Mouse (Mus musculus): ENCODE measurements around the gene Mgat5b. TPM values are rescaled to one million over a fixed set of nuclear protein-coding genes. Genes with fewer than 3 reads are reported as not detected.

Gene Mgat5b
- polyA plus RNA-seq, 1 experiment from 2014 or later, result 0.24 TPM

- Histone ChIP-seq H3K9me3 (replicated peaks; ENCODE audit: low read length) (no peaks in the 10 kb centered on the region), H3K27me3 (ENCODE audit: insufficient read depth, low read length) (no peaks in the 10 kb centered on the region), H3K9ac (ENCODE audit: low read depth, low read length) (no peak overlapping the region), H3K27ac (no peak overlapping the region), H3K36me3 (ENCODE audit: insufficient read depth, low read length) (no peaks in the 10 kb centered on the region), H3K4me2 (ENCODE audit: low read length) (no peak overlapping the region), H3K4me1 (replicated peaks; ENCODE audit: insufficient read depth, low read length) (no peaks in the 10 kb centered on the region), H3K4me3 (replicated peaks; ENCODE audit: low read depth, low read length) (no peak overlapping the region)
- 69% methylated on average over 7 of the region's 7 CpGs for WGBS
- ATAC-seq (replicated peaks; ENCODE audit: low FRiP score, low read depth) (no peak), DNase-seq (ENCODE audit: low spot score) (no peak)
- TF ChIP-seq CTCF (IDR thresholded peaks at IDR 0.05; ENCODE audit: low read depth), result no peak
Observed at GRCm38 (mm10) chr11:116880839-116881238, 37.8 kb upstream of the Mgat5b start.

DNA sequence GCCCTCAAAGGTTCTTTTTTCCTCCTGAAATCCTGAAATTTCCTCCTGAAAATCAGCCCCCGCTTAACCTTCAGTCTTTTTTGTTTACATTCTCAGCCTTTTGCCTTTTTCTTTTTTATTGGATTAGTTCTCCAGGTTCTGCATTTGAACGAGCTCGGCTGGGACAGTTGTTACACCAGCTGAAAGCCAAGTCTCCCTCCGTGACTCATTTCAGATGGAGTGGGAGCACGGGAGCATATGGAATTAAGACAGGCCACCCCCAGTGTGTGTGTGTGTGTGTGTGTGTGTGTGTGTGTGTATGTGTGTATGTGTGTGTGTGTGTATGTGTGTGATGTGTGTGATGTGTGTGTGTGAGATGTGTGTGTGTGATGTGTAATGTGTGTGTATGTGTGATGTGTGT is 37.2 kb upstream of the Mgat5b start:
- Histone ChIP-seq H3K36me3 (ENCODE audit: insufficient read depth, low read length) (no peaks in the 10 kb centered on the region), H3K4me2 (ENCODE audit: low read length) (no peak overlapping the region), H3K27me3 (ENCODE audit: insufficient read depth, low read length) (no peaks in the 10 kb centered on the region), H3K9ac (ENCODE audit: low read depth, low read length) (no peak overlapping the region), H3K4me1 (replicated peaks; ENCODE audit: insufficient read depth, low read length) (no peaks in the 10 kb centered on the region), H3K9me3 (replicated peaks; ENCODE audit: low read length) (no peaks in the 10 kb centered on the region), H3K27ac (no peak overlapping the region), H3K4me3 (replicated peaks; ENCODE audit: low read depth, low read length) (no peak overlapping the region)
- no peak for TF ChIP-seq CTCF (IDR thresholded peaks at IDR 0.05; ENCODE audit: low read depth)
- 71% methylated on average over 5 of the region's 5 CpGs for WGBS
- ATAC-seq (replicated peaks; ENCODE audit: low FRiP score, low read depth) (no peak), DNase-seq (ENCODE audit: low spot score) (no peak)

GRCm38 (mm10) chr11:116882446-116882845 is 36.2 kb upstream of the Mgat5b start:
- no peaks in the 10 kb centered on the region for H3K9me3 ChIP-seq (replicated peaks; ENCODE audit: low read length)
- 83% methylated on average over 10 of the region's 10 CpGs for WGBS
- H3K4me3 ChIP-seq (replicated peaks; ENCODE audit: low read depth, low read length), result no peak overlapping the region
- no peak overlapping the region for H3K4me2 ChIP-seq (ENCODE audit: low read length)
- TF ChIP-seq CTCF (IDR thresholded peaks at IDR 0.05; ENCODE audit: low read depth), result no peak
- DNase-seq (ENCODE audit: low spot score) (no peak), ATAC-seq (replicated peaks; ENCODE audit: low FRiP score, low read depth) (no peak)
- no peaks in the 10 kb centered on the region for H3K4me1 ChIP-seq (replicated peaks; ENCODE audit: insufficient read depth, low read length)
- no peaks in the 10 kb centered on the region for H3K27me3 ChIP-seq (ENCODE audit: insufficient read depth, low read length)
- no peaks in the 10 kb centered on the region for H3K36me3 ChIP-seq (ENCODE audit: insufficient read depth, low read length)
- H3K27ac ChIP-seq, result no peak overlapping the region
- no peak overlapping the region for H3K9ac ChIP-seq (ENCODE audit: low read depth, low read length)

DNA sequence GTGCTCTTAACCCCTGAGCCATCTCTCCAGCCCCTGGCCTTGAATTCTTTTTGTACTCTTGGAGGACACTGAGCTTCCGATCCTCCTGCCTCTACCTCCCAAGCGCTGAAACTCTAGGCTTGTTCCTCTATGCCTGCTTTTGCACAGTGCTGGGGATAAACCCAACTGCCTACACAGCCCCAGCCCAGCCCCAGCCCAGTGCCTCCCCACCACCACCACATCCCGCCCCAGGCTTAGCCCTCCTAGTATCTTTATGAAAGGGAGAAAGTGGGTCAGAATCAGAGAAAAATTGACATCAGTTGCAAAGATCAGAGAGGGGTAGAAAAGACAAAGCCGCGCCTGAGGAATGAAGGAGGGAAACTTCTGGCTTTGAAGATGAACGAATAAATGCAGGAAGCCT is 34.6 kb upstream of the Mgat5b start:
- no peaks in the 10 kb centered on the region for H3K36me3 ChIP-seq (ENCODE audit: insufficient read depth, low read length)
- H3K27ac ChIP-seq, result no peak overlapping the region
- DNase-seq (ENCODE audit: low spot score), result no peak
- H3K9ac ChIP-seq (ENCODE audit: low read depth, low read length), result no peak overlapping the region
- no peaks in the 10 kb centered on the region for H3K27me3 ChIP-seq (ENCODE audit: insufficient read depth, low read length)
- no peak for ATAC-seq (replicated peaks; ENCODE audit: low FRiP score, low read depth)
- no peaks in the 10 kb centered on the region for H3K9me3 ChIP-seq (replicated peaks; ENCODE audit: low read length)
- H3K4me3 ChIP-seq (replicated peaks; ENCODE audit: low read depth, low read length), result no peak overlapping the region
- 92% methylated on average over 6 of the region's 6 CpGs for WGBS
- H3K4me1 ChIP-seq (replicated peaks; ENCODE audit: insufficient read depth, low read length), result no peaks in the 10 kb centered on the region
- TF ChIP-seq CTCF (IDR thresholded peaks at IDR 0.05; ENCODE audit: low read depth), result no peak
- no peak overlapping the region for H3K4me2 ChIP-seq (ENCODE audit: low read length)

DNA sequence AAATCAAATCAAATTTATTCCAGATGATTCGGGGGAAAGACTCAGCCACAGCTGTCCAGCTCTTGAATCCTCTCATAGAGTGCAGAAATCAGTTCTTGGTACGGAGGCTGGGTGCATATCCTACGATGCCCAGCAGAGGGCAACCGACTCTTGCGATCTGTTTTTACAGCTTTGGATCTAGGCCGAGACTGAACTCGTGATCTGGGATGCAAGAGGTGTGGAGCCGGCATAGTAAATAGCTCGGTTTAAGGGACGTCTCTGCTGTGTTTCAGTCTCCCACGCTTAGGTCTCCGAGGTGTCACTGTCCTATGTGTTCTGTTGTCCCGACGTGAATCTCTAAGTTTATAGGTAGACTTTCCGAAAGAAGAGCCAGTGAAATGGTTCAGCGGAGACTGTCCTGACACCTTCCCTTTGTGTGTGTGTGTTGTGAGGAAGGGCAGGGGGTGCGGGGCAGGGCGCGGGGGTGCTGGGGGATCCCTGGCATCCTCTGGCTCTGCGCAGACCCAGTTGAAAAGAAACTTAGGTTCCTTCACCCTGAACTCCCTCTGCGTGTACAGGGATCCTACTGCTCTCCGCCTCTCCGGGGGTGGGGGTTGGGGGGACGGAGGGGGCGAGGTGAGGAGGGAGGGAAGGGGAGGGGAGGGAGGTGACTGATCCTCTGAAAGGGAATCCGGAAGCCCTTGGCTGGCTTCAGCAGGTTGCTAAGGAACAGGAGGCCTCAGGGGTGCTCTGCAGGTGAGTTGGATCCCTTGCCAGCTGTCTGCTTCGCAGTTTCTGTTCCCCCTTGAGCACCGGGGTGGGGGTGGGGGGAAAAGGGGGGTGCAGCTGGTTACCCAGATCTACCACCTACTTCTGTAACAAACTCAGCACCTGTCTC is 33.1 kb upstream of the Mgat5b start:
- Histone ChIP-seq H3K4me1 (replicated peaks; ENCODE audit: insufficient read depth, low read length) (no peaks in the 10 kb centered on the region), H3K9ac (ENCODE audit: low read depth, low read length) (no peak overlapping the region), H3K4me3 (replicated peaks; ENCODE audit: low read depth, low read length) (peak overlapping the region; percentile 12), H3K9me3 (replicated peaks; ENCODE audit: low read length) (no peaks in the 10 kb centered on the region), H3K36me3 (ENCODE audit: insufficient read depth, low read length) (no peaks in the 10 kb centered on the region), H3K27me3 (ENCODE audit: insufficient read depth, low read length) (no peaks in the 10 kb centered on the region), H3K27ac (no peak overlapping the region), H3K4me2 (ENCODE audit: low read length) (peak overlapping the region; percentile 50)
- ATAC-seq (replicated peaks; ENCODE audit: low FRiP score, low read depth) (peak; percentile 52; the same call in 1 of the 2 replicates), DNase-seq (ENCODE audit: low spot score) (peak; percentile 88)
- WGBS, result 3% methylated on average over 28 of the region's 28 CpGs
- TF ChIP-seq CTCF (IDR thresholded peaks at IDR 0.05; ENCODE audit: low read depth), result peak; percentile 94

DNA sequence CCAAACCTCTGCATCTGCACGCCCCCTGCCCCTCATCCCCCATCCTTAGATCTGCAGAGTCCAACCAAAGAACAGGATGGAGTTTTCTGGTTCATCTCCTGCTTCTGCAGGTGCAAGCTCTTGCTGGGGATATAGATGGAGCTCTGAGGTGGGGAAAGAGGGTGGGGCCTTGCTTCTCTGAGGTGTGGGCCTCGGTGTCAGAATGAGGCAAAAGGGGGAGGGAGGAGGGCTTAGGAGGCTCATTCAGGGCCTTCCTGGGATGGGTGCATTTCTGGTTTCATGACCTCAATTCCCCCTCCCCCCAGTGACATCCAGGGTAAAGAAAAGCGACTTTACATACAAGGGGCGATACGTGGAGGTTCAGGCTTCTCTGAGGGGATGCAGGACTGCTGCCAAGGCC is 31.5 kb upstream of the Mgat5b start:
- WGBS, result 55% methylated on average over 5 of the region's 5 CpGs
- Histone ChIP-seq H3K9me3 (replicated peaks; ENCODE audit: low read length) (no peaks in the 10 kb centered on the region), H3K9ac (ENCODE audit: low read depth, low read length) (no peak overlapping the region), H3K27me3 (ENCODE audit: insufficient read depth, low read length) (no peaks in the 10 kb centered on the region), H3K4me3 (replicated peaks; ENCODE audit: low read depth, low read length) (no peak overlapping the region), H3K4me2 (ENCODE audit: low read length) (no peak overlapping the region), H3K27ac (no peak overlapping the region), H3K36me3 (ENCODE audit: insufficient read depth, low read length) (no peaks in the 10 kb centered on the region), H3K4me1 (replicated peaks; ENCODE audit: insufficient read depth, low read length) (no peaks in the 10 kb centered on the region)
- no peak for TF ChIP-seq CTCF (IDR thresholded peaks at IDR 0.05; ENCODE audit: low read depth)
- DNase-seq (ENCODE audit: low spot score) (no peak), ATAC-seq (replicated peaks; ENCODE audit: low FRiP score, low read depth) (no peak)
